Mouse (Mus musculus): ENCODE measurements around the gene Slc2a13.

DNA sequence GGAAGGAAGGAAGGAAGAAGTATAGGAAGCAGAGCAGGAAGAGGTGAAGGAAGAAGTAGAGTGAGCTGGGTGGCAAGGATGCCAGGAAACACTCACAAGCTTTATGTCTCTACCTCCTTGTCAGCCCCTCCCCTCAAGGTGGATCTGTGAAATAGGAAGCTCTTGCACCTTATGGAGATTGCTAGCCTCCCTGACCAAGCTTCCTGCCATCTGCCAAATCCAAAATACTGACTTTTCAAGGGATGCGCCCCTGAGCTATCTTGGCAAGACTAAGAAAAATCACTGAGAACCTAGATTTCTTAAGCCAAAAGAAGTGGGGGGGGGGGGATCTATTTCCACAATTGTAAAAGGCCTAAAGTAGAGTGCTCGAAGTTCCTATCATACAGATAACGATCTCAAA is 46.9 kb downstream of the Slc2a13 start:
- TF ChIP-seq POLR2A (IDR thresholded peaks at IDR 0.05; ENCODE audit: low read depth, low read length): no peak
- no peak for TF ChIP-seq CTCF (IDR thresholded peaks at IDR 0.05; ENCODE audit: borderline replicate concordance, insufficient read depth, low read length)

All from embryonic fibroblast, embryonic 13.5 days (primary cell).